7 mouse cellular contexts compared by ENCODE assay signal in genomic region chr4:40850582-40850981, GRCm38 (mm10). TPM values are rescaled to one million over a fixed set of nuclear protein-coding genes. Genes with fewer than 3 reads are reported as not detected.
DNase-seq lines count a peak whose midpoint lies in the region; ATAC-seq and TF ChIP-seq lines count a peak whose summit lies in the region.

No protein-coding gene starts in this region.

- no peaks in the 10 kb centered on the region for H3K27me3 ChIP-seq in G1E (ENCODE audit: insufficient read depth, low read length)
- no peaks in the 10 kb centered on the region for H3K27me3 ChIP-seq in heart, embryonic 15.5 days
- no peaks in the 10 kb centered on the region for H3K27me3 ChIP-seq in lung, embryonic 16.5 days (ENCODE audit: control insufficient read depth, insufficient read depth, low read depth, low read length)

- TF ChIP-seq CTCF in G1E (IDR thresholded peaks at IDR 0.05; ENCODE audit: low read depth, low read length): no peak

- 0 out of 2 replicates have a peak, but pooled peaks have one; percentile 4 for ATAC-seq in G1E (ENCODE audit: extremely low read depth, insufficient number of reproducible peaks, low FRiP score, poor library complexity, severe bottlenecking)
- ATAC-seq in heart, embryonic 15.5 days (replicated peaks; ENCODE audit: insufficient number of reproducible peaks, insufficient read depth, low FRiP score, low read depth): no peak
- ATAC-seq in lung, embryonic 16.5 days (ENCODE audit: low read depth): no peak

- H3K27ac ChIP-seq in heart, embryonic 15.5 days: peak overlapping the region; percentile 97
- peak overlapping the region; percentile 61 for H3K27ac ChIP-seq in lung, embryonic 16.5 days (ENCODE audit: low read length)

- peaks cover 80% of the 10 kb centered on the region for H3K4me1 ChIP-seq in G1E (ENCODE audit: insufficient read depth, low read depth, low read length)
- peaks cover 62% of the 10 kb centered on the region for H3K4me1 ChIP-seq in heart, embryonic 15.5 days (replicated peaks)
- H3K4me1 ChIP-seq in lung, embryonic 16.5 days (replicated peaks; ENCODE audit: control insufficient read depth, insufficient read depth, low read length): peaks cover 65% of the 10 kb centered on the region

- peak overlapping the region; percentile 85; the same call in 1 of the 2 replicates for H3K4me3 ChIP-seq in G1E (ENCODE audit: low read depth, low read length)
- peak overlapping the region; percentile 79 for H3K4me3 ChIP-seq in heart, embryonic 15.5 days
- H3K4me3 ChIP-seq in lung, embryonic 16.5 days (ENCODE audit: low read length): peak overlapping the region; percentile 87

- H3K4me2 ChIP-seq in heart, embryonic 15.5 days: peak overlapping the region; percentile 73
- H3K4me2 ChIP-seq in lung, embryonic 16.5 days (ENCODE audit: low read depth, low read length): peak overlapping the region; percentile 81

- no peak for DNase-seq in G1E (ENCODE audit: low spot score)
- peak; percentile 76 for DNase-seq in adrenal gland, adult 8-10 months
- DNase-seq in right cerebral cortex, postnatal 10 days (ENCODE audit: low spot score in 2 of 2): no peak
- DNase-seq in right cerebral cortex, postnatal 14 days: no peak
- no peak for DNase-seq in cerebellum, postnatal 25 days

- H3K36me3 ChIP-seq in G1E (replicated peaks): peaks cover 28% of the 10 kb centered on the region
- no peaks in the 10 kb centered on the region for H3K36me3 ChIP-seq in heart, embryonic 15.5 days
- no peaks in the 10 kb centered on the region for H3K36me3 ChIP-seq in lung, embryonic 16.5 days (ENCODE audit: control insufficient read depth, insufficient read depth, low read length)

- H3K9me3 ChIP-seq in G1E (replicated peaks): no peaks in the 10 kb centered on the region
- H3K9me3 ChIP-seq in heart, embryonic 15.5 days (replicated peaks): no peaks in the 10 kb centered on the region
- no peaks in the 10 kb centered on the region for H3K9me3 ChIP-seq in lung, embryonic 16.5 days (ENCODE audit: control insufficient read depth, low read length)

- WGBS in heart, embryonic 15.5 days: 18% methylated on average over 5 of the region's 5 CpGs
- WGBS in lung, embryonic 16.5 days: 11% methylated on average over 5 of the region's 5 CpGs

- H3K9ac ChIP-seq in heart, embryonic 15.5 days: peak overlapping the region; percentile 97
- peak overlapping the region; percentile 96 for H3K9ac ChIP-seq in lung, embryonic 16.5 days (ENCODE audit: low read length)

RNA-seq across cellular contexts. Expression of gene B4galt1, which starts 3.2 kb away (rescaled TPM):
- total RNA-seq in G1E (2014; fragmentation: Nextera tagmentation) (30.3 and 39.1 TPM in 2 replicates), G1E (2017) (12.6 and 15.4 TPM in 2 replicates)
- 19.6 and 19.7 TPM in 2 replicates for polyA plus RNA-seq in G1E (2012)
- total RNA-seq in adrenal gland, adult 8-10 months (2022): 10 to 100 TPM; 58.8 to 94.7 (median 64.4) TPM
- polyA plus RNA-seq in heart, embryonic 15.5 days (2015; fragmentation: Nextera tagmentation; extraction: Ambion mirVana): 53.7 and 59.5 TPM in 2 replicates
- 75.4 and 79.0 TPM in 2 replicates for polyA plus RNA-seq in lung, embryonic 16.5 days (2015; fragmentation: Nextera tagmentation; extraction: Ambion mirVana)
